Mouse (Mus musculus) cerebellum, postnatal 36 days (tissue): ENCODE results near the gene Kif13a.

ENCODE experiments used
- DNase-seq, 2 experiments: peaks; one replicate each; pipeline ENCODE4 v3.0.0; 2021 to 2022; ENCODE audit warnings: mixed read lengths in 2 of 2

Kif13a gene

DNA sequence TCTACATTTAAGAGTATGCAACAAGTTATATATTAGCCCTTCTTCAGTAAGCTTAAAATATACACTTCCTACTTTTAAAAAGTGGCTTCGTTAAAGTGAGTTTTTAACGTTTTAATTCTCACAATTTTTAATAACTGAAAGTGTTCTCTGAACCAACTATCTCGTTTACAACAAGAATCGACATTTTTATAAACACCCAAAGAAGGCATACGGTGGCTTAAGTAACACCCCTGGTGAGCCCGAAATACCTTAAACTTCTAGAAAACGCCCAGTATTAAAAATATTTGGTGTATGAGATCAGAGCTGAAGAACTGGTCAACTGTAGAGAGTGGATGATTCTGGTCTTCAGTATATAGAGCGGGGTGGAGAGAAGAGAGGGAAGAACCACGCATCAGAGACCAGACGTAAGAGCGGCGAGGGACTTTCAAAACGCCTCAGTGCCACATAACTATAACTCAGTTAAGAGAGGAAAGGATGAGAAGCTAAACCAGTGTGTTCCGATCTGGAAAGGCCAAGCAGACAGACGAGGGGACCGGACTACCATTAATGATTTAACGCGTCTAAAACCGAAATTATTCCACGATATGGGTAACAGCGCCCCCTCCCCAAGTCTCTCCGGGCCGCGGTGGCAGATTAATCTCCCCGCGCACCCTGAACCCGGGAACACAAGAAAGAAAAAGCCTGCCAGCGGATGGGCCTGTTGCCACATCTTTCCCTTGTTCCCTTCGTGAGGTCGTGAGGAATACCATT, 203.2 kb downstream of the Kif13a start:
- peak; percentile 19 to 25 for DNase-seq

DNA sequence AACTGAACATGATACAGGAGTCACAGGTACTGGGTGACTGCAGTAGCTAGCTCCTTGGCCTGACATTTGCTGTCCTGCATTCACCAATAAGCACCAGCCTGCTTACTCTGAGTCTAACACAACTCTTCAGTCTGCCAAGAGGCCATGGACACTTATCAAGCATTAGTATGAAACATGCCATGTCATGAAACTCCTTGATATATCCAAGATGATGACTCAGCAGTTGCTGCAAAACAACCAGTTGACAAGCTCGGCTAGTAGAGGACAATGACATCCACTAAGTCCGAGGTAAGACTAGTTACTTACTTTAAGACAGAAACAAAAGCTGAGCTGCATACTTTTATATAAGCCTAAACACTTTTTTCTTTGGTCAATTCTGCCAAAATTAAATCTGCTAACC, 204.4 kb downstream of the Kif13a start:
- no peak for DNase-seq

DNA sequence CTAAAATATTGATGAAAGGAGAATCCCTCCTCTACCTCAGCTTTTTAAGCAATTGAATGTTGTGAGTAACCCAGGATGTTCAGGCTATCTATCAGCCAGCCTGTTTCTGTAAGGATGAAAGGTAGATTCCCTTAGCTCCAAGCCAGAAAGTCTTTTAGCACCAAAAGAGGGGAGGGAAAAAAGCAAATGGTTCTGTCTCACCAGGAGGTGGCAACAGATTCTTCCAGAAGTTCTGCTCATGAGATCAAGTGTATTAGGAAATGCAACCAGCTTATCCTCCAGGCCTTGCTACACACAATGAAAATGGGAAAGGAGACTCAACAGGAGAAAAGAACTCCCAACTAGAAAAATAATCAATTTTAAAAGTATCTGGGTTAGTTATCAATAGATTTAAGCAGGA, 205.3 kb downstream of the Kif13a start:
- DNase-seq: no peak

DNA sequence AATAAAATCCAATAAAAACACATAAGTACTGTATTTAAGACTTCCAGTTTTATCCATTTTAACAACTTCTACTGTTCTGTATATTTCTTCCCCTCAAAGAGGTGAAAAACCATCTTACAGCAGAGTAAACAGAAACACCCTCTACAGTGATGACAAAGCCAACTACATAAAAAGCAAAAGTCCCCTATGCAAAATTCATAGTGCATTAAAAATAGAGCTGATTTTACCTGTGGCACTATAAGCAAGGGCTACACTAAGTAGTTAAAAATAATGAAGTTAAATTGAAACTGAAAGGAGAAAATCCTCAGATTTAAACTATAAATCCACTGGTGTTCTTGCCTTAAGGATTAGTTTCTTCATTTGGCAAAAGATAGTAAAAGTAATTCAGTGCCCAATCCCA, 208.7 kb downstream of the Kif13a start:
- no peak for DNase-seq

DNA sequence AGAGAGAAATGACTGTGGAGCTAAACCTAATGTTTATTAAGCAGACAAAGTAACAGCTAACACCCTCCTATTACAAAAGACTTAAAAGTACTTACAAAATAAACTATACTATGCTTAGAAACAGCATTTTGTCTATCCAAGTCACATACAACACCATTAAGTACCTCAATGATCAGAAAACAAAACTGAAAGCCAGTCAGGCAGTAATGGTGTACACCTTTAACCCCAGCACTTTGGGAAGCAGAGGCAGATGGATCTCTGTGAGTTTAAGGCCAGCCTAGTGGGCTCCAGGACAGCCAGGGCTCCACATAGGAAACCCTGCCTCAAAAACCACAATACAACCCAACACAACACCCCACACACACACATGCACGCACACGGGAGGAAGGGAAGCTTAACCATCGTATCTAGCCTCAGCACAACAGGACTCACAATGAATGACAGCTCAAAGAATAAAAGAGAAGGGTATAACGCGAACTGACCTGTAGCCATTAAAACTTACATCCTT, 210.7 kb downstream of the Kif13a start:
- no peak for DNase-seq

DNA sequence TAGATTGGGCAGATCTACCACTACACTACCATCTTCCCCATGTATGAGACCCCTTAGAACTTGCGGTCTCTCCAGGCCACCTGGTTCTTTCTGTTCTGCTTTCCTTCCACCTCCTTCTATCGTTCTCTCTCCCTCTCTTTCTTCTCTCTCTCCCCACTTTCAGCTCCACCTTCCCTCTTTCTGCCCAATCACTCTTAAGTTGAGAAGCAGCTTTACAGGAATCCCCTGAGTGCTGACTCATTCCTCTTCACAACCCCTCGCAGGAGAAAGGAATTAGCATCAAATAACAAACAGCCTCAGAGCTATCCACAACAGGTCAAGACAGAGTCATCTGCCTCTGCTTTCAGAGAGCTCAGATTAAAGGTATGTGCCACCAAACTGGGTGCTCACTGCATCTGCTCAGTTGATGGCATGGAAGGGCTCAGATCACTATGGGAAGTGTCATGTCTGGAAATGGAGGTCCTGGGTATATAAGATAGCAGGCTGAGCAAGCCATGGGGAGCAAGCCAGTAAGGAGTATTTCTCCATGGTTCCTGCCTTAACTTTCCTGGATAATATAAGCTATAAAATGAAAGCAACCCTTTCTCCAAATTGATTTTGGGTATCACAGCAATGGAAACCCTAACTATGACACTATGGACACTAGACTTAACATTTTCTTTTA, 213.6 kb downstream of the Kif13a start:
- no peak for DNase-seq

DNA sequence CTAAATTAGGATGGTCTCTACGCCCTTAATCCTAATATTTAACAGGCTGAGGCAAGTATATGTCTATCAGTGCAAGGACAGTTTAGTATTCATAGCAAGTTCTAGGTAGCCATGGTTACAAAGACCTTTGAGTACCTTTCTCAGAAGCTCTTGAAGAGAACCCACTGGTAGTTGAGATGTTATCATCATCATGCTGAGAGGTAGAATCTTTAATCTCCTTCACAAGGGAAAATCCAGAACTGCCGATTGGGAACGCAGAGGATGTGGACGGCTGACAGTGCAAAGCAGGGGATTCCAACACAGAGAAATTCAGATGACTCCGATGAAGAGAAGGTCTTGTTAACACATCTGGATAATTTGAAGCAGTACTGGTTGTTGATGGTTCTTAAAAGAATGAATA, 216.2 kb downstream of the Kif13a start:
- DNase-seq: no peak

DNA sequence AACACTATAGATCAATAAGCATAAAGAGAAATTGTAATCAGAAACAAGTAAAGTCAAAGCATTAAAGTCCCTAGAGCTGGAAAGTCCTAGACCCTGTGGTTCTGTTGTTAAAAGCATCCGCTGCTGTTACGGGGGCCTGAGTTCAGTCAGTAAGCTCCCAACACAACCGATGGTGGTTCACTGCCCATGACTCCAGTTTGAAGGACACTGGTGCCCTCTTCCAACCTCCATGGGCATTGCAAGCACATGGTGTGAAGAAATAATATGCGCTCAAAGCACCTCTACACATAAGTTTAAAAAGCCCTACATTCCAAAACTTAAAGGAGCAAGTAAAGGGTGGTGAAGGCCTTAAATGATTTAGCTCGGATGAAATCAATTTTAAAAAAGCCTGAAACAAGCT, 226.5 kb downstream of the Kif13a start:
- no peak for DNase-seq

DNA sequence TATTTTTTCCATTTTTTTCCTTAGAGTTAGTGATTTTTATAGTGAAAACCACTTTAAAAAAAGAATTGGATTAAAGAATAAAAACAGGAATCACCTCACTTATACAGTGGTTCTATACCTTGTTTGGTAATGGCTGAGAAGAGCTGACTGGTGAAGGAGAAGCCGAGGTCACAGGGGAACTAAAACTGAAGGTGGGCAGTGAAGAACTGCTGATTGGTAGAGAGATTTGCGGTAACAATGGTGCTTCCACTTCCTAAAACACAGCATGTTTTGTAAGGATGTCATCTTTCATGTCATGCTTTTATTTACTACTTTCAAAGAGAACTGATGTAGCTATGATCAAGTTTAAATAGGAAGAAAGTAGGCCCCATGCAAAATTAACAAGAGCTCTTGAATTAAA, 228.2 kb downstream of the Kif13a start:
- no peak for DNase-seq

DNA sequence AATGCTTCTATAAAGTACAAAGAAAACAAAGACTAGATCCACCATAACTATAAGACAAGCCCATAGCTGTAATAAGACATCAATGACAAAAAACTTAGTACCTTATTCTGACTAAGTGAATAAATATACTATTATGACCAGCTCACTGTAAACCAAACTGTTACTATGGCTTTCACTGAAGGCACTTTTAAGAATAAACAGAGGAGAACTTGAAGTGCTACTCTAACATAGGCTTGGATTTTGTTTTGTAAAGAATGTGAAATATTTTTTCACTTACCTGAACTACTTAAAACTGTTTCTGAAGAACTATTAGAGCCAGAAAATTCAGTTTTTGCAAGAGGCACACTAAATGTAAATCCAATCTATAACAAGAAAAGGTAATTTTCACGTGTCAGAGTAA, 230.3 kb downstream of the Kif13a start:
- DNase-seq: no peak
